In genomic region chr16:52569078-52569477, GRCm38 (mm10) we compare ENCODE assay signal across 8 mouse cellular contexts.
A peak's percentile ranks its signal among the peaks of the same experiment; 100 is the strongest.
DNase-seq lines count a peak whose midpoint lies in the region.
"Had no signal": no experiment of that assay in that cellular context is flagged by ENCODE, and none has a peak within 500 bp of the region (broad histone marks: within the 10 kb centered on the region; RNA-seq: fewer than 3 reads in every experiment).

No protein-coding gene starts in this region.

- DNase-seq in layer of hippocampus, adult 11-12 months (ENCODE audit: low spot score) = peak; percentile 15
- DNase-seq in layer of hippocampus, adult 9-10 months (ENCODE audit: low spot score) = no peak
- DNase-seq in cerebellum, adult 8-10 months = peak; percentile 1
- peak; percentile 1 to 31 for DNase-seq in layer of hippocampus, adult 18-20 months (ENCODE audit: low spot score in 2 of 2)
- DNase-seq in right cerebral cortex, adult 2 months (ENCODE audit: low spot score in 2 of 2) = peak; percentile 4 to 14
- DNase-seq in kidney, adult 8-10 months = no peak
- no peak for DNase-seq in urinary bladder, postnatal 25 days (ENCODE audit: low spot score)
- DNase-seq: lung, embryonic 14.5 days had no signal

Comparison
In these comparisons a context has a peak if more than half of its experiments do, and no peak if none do; other contexts are left out.
1. DNase-seq: peak in layer of hippocampus, adult 11-12 months (single experiment), cerebellum, adult 8-10 months (single experiment), layer of hippocampus, adult 18-20 months (2 of 2) and right cerebral cortex, adult 2 months (2 of 2); none in layer of hippocampus, adult 9-10 months (single experiment), kidney, adult 8-10 months (0 of 2) and urinary bladder, postnatal 25 days (single experiment).